Mouse (Mus musculus) heart, postnatal 14 days (tissue): ENCODE measurements around the gene Rhox4c. TPM values are rescaled to one million over a fixed set of nuclear protein-coding genes. Genes with fewer than 3 reads are reported as not detected.
"Not testable (repeated sequence)": the region's sequence is repeated elsewhere in the genome, so short reads cannot be mapped to it uniquely, and the experiment has no call there.

Experiments
- DNase-seq, 2 experiments: peaks; one replicate each; pipeline ENCODE4 v3.0.0; 2021 to 2022
- intact Hi-C: fragments of 180-260 bp; cut with DNase I; formaldehyde crosslinking; loops from one replicate; pipeline ENCODE4 v1.15.1; 2025
- long read RNA-seq, 2 experiments: library from polyadenylated mRNA; stranded (forward); transcript quantifications; one replicate each; pipeline ENCODE4 v2.0.0; 2021
- total RNA-seq, 2 experiments: library from RNA; stranded (reverse); gene quantifications; 2 replicates each; pipeline ENCODE4 v1.2.3; 2021

Gene Rhox4c
- total RNA-seq = not detected
- long read RNA-seq, experiment 1 = 0 reads
- long read RNA-seq, experiment 2 = 0 reads

- DNase-seq, intact Hi-C loops: not testable (repeated sequence)
Observed at GRCm38 (mm10) chrX:37480037-37480436, at the start of gene Rhox4c. TSS of gene Rhox4c (plus strand) at chrX:37480337.

DNA sequence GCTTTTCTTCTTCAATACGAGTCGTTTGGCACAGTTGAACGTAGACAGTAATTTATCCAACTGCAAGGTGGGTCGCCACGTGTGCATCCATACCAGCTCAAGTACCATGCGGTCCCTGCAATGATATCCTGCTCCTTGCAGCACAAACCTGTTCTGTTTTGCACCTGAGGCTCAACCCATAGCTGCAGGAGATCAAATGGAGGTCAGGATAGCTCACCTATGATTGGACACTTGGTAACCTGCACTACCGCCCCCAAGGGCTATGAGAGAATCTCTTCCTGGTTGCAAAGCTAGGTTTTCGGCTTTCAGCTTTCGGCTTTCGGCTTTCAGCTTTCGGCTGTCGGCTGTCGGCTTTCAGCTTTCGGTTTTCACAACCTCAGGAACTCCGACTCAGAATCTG lies 47.9 kb upstream of the Rhox4c start, which contains the start of gene Rhox4b:
Rhox4b (plus strand) TSS at position 301 of the 400 bp plus-strand sequence.
- DNase-seq, intact Hi-C loops: not testable (repeated sequence)

DNA sequence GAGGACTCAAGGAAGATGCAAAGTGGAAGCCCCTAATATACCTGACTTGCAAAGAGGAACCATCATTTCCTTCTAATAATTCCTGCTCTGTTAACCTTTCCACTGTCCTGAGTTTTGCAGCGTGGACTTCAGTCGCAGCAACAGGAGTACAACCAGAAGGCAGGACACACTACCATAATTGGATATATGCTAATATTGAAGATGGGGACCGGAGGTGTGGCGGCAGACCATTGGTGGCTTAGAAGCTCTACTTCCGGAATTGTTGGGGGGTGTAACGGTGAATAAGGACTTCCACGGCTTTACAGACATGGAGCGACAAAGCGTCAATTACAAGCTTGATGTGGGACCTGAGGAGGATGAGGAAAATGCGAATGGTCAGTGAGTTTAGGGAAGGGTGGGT lies 26.8 kb upstream of the Rhox4c start, which contains the start of gene Rhox2c:
Rhox2c (plus strand) TSS at position 301 of the 400 bp plus-strand sequence.
- not testable (repeated sequence) for DNase-seq

DNA sequence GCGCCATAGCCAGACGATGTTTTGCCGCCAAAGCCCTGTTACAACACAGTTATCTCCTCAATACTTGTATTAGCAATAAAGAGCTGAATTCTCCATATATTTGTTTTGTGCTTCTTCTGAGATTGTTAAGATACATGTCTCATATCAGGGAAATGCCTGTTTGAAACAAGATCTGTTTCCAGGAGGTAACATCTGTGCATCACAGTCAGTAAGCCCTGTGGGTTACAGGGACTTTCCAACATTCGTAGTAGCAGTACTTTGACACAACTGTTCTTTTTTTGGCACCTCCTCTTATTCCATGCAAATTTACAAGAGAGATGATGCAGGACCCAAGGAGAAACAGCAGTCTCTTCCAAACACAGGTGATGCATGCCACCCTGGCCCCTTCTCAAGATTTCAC lies 21.9 kb upstream of the Rhox4c start, which contains the start of gene Rhox3c:
Rhox3c (plus strand) TSS at position 301 of the 400 bp plus-strand sequence.
- intact Hi-C loops, DNase-seq: not testable (repeated sequence)

More for the DNA sequence above, 26.8 kb upstream of the Rhox4c start, which contains the start of gene Rhox2c:
- intact Hi-C loops = not testable (repeated sequence)

DNA sequence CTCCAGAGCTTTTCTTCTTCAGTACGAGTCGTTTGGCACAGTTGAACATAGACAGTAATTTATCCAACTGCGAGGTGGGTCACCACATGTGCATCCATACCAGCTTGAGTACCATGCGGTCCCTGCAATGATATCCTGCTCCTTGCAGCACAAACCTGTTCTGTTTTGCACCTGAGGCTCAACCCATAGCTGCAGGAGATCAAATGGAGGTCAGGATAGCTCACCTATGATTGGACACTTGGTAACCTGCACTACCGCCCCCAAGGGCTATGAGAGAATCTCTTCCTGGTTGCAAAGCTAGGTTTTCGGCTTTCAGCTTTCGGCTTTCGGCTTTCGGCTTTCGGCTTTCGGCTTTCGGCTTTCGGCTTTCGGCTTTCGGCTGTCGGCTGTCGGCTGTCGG lies 33.9 kb downstream of the Rhox4c start, which contains the start of gene Rhox4d:
Rhox4d (plus strand) TSS at position 301 of the 400 bp plus-strand sequence.
- DNase-seq, intact Hi-C loops: not testable (repeated sequence)

DNA sequence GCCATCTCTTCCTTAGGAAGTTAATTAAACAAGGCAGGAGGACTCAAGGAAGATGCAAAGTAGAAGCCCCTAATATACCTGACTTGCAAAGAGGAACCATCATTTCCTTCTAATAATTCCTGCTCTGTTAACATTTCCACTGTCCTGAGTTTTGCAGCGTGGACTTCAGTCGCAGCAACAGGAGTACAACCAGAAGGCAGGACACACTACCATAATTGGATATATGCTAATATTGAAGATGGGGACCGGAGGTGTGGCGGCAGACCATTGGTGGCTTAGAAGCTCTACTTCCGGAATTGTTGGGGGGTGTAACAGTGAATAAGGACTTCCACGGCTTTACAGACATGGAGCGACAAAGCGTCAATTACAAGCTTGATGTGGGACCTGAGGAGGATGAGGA lies 50.0 kb downstream of the Rhox4c start, which contains the start of gene Rhox2e:
Rhox2e (plus strand) TSS at position 301 of the 400 bp plus-strand sequence.
- DNase-seq, intact Hi-C loops: not testable (repeated sequence)

Other genes starting within 250 kb of the Rhox4c start
- gene Rhox2a, start 235.4 kb upstream of the Rhox4c start, total RNA-seq = not detected
- not detected for gene Rhox3a, start 230.4 kb upstream of the Rhox4c start, total RNA-seq
- gene Rhox4a, start 215.0 kb upstream of the Rhox4c start, total RNA-seq = not detected
- gene Rhox3a2, start 100.3 kb upstream of the Rhox4c start, total RNA-seq = not detected
- not detected for gene Rhox4a2, start 89.5 kb upstream of the Rhox4c start, total RNA-seq
- not detected for gene Rhox2b, start 68.3 kb upstream of the Rhox4c start, total RNA-seq
- not detected for gene Rhox4b, start 47.8 kb upstream of the Rhox4c start, total RNA-seq
- gene Rhox2c, start 26.7 kb upstream of the Rhox4c start, total RNA-seq = not detected
- not detected for gene Rhox3c, start 21.8 kb upstream of the Rhox4c start, total RNA-seq
- gene Rhox2d, start 13.1 kb downstream of the Rhox4c start, total RNA-seq = not detected
- not detected for gene Rhox4d, start 34.0 kb downstream of the Rhox4c start, total RNA-seq
- not detected for gene Rhox2e, start 50.1 kb downstream of the Rhox4c start, total RNA-seq
- gene Rhox3e, start 61.7 kb downstream of the Rhox4c start, total RNA-seq = not detected
- not detected for gene Rhox4e, start 77.1 kb downstream of the Rhox4c start, total RNA-seq
- not detected for gene Rhox2f, start 91.1 kb downstream of the Rhox4c start, total RNA-seq
- gene Rhox3f, start 100.7 kb downstream of the Rhox4c start, total RNA-seq = not detected
- not detected for gene Rhox4f, start 127.4 kb downstream of the Rhox4c start, total RNA-seq
- gene Rhox3g, start 148.3 kb downstream of the Rhox4c start, total RNA-seq = not detected
- gene Rhox2g, start 163.1 kb downstream of the Rhox4c start, total RNA-seq = not detected
- not detected for gene Rhox4g, start 171.0 kb downstream of the Rhox4c start, total RNA-seq
- gene Rhox3h, start 188.4 kb downstream of the Rhox4c start, total RNA-seq = not detected
- gene Rhox2h, start 192.9 kb downstream of the Rhox4c start, total RNA-seq = not detected